Mouse (Mus musculus): Measurements from ENCODE around the gene Fmo5.

Fmo5 gene

GRCm38 (mm10) chr3:97628391-97629001, at the start of gene Fmo5:
Fmo5 (plus strand) TSS chr3:97628804.
- CTCF ChIA-PET, result interaction anchor here (0.8 kb wide), 1 partner anchor 193 kb away, joined by 8 read pairs; no protein-coding TSS in a partner anchor

DNA sequence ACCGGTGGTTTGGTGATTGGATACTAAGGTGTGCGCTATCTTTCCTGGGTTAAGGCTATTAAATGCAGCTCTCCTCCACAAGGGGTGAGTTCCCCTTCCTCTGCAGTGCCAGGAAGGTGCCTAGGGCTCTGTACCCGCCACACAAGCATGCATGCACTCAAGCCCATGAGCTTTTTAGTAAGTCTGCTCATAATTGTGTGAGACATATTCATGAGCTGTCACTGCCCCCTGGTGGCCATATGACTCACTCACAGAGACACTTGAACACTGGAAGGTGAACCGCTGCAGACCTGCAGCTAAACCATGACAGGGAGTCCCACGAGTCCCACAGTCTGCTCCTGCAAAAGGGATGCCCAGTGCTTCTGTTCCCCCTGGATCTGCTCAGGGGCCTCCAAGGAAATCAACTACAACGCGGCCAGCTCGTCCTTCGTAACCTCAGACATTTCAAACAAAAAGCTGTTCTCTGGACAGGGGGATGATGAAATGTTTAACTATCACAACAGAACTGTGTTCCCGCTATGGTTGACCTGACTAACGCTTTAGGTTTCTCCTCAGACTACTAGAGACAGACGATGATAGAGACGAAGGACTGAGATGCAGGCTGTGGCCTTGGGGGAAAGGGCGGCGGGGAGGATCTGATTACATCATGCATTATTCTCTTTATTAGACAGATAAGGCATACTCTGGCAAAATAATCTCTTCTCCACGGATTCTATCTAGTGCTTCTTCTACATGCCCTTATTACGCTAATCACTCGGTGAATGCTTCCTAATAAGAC, 43.0 kb upstream of the Fmo5 start:
- CTCF ChIA-PET, result no interaction called here

DNA sequence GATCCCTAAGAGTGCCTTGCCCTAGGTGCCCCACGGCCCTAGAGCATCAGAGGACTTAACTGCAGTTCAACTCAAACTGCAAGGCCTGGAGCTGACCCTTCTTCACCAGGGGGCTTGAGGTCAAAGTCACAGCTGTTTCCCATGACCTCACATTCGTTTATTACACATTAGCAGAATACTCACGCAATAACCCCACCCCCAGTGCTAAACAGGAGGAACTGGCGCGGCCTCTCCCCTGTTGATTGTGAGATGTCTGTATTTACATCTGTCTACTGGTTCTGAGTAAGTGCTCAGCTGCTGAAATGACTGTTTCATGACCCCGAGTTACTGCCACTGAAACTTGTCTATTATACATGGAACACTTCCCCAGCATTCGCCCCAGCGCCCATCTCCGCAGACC, 40.9 kb upstream of the Fmo5 start:
- CTCF ChIA-PET, result no interaction called here

DNA sequence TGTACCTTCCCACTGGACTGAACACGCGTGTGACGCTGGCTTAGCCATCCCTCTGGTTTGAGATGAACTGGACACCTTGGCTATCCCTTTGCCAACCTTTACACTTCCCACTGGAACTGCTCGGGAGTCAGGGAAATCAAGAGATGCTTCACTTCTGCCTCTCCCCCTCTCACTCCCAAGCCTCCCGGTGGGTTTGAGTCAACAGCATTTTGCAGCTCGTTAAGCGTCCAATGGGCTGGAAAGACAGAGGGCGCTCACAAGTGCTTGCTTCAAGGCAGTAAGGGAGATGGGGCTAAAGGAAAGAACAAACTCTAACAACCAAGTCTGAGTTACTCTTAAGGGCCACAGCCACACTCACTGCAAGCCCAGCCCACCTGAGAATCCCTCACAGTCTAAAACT, 37.9 kb upstream of the Fmo5 start:
- CTCF ChIA-PET, result no interaction called here

DNA sequence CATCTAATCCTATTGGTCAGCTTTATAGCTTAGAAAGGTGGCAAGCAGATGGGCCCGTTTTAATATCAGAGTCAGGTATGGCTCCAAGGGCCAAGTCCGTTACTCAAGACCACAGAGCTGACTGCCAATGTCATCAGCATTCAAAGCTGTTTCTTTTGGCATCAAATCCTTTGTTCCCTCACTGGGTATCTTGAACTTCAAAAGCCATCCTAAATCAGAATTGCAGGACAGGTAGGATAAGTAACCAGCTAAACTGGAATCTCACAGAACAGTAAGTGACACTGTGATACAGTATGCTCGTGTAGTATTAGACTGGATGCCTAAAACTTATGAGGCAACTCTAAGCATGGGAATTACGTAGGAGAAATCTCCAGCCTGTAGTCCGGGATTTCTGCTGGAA, 35.5 kb upstream of the Fmo5 start:
- CTCF ChIA-PET, result no interaction called here

GRCm38 (mm10) chr3:97594140-97594539, 34.5 kb upstream of the Fmo5 start:
- CTCF ChIA-PET, result no interaction called here

DNA sequence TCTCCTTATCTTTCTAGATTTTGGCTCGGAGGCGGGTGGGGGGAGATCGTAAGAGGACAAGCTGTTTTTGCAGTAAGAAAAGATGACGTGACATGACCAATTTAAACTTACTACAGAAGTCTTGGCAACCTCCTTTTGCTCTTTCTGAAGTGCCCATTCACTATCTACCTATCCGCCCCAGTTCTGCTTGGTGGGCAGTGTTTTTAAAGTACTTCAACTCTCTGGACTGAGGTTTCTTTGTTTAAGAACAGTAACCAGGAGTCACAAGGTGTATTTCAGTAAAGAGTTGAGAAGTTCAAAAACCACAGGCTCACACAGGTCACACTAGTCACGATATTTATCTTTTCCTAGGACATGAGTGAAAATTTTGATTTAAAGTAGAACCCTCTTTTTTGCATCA, 33.5 kb upstream of the Fmo5 start:
- CTCF ChIA-PET, result no interaction called here

- CTCF ChIA-PET, result no interaction called here
Observed at GRCm38 (mm10) chr3:97596796-97597195, 31.8 kb upstream of the Fmo5 start.

DNA sequence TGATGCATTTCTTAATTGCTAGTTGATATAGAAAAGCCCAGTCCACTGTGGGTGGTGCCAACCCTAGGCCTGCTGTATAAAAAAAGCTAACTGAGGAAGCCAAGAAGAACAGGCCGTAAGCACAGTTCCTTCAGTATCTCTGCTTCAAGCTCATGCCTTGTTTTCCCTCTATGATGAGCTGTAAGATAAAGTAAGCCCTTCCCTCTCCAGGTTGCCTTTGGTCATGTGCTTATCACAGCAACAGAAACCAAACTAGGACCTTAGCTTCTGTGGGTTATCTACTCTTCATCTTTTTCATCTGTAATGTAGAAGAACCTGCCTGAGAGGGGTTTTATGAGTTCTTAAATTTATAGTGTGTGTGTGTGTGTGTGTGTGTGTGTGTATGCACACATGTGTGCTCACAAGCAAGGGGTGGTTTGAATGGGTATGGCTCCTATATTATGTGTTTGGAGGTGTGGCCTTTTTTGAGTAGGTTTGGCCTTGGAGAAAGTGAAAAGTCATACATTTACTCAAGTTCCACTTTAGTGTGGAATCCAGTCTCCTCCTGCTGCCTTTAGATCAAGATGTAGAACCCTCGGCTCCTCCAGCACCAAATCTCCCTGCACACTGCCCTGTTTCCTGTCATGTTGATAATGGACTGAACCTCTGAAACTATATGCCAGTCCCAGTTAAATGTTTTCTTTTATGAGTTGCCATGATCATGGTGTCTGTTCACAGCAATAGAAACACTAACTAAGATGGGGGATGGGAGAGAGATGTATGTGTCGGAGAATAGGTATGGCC, 28.4 kb upstream of the Fmo5 start:
- CTCF ChIA-PET, result no interaction called here

DNA sequence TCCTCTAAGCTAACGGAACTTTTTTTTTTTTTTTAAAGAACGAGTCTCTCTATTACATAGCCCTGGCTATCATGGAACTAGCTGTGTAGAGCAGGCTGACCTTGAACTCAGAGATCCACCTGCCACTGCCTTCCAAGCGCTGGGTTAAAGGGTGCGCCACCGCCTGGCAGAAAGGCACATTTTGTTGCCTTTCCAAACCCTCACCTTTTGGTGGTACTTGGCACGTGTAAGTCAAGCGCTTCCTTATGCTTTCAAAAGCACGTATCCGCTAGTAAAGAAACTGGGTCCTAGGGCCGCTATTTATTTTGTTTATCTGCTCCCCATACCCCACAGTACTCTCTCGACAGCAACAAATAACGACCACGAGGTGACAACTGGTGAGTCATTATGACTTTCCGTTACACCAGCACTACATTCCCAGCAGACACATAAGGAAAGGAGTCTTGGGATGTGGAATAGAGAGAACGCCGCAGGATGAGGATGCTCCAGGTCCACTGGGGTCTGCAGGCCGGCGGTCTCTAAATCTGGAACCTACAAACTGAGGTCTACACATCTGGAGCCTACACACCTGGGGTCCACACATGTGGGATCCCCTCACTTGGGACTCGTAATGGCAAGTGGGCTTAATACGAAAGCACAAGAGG, 19.3 kb upstream of the Fmo5 start:
- CTCF ChIA-PET, result interaction anchor here (0.6 kb wide), 1 partner anchor 72 kb away, joined by 3 read pairs; no protein-coding TSS in a partner anchor

DNA sequence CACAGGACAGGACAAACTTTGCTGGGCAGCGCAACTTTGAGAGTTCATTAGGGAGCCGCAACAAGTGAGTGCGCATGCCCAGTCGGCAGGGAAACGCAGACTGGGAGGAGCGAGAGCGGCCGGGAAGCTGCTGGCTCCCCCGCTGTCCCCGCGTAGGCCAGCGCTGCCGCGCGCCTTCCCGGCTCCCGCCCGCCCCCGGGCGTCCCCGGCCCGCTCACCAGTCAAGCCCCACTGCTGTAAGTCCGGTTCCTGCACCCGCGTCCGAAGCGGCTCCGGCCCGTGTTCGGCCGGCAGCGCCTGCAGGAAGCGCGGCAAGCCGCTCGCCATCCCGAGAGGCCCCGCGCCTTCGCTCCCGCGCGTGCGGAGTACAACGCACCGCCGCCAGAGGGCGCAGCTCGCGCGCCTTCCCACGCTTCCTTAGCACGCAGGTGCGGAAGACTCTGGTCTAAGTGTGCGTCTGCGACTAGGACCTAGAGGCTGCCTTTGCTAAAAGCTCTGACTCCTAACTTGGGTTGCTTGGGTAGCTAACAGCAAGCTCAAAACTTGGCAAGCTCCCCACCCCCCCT, 18.7 kb upstream of the Fmo5 start, which contains the start of gene Chd1l:
Chd1l (minus strand) TSS at position 359 of the 566 bp plus-strand sequence.
- CTCF ChIA-PET, result interaction anchor here (1.0 kb wide), 1 partner anchor 22 kb away, joined by 3 read pairs; no protein-coding TSS in a partner anchor

- CTCF ChIA-PET, result interaction anchor here (1.0 kb wide), 1 partner anchor 21 kb away, joined by 3 read pairs; no protein-coding TSS in a partner anchor
Observed at GRCm38 (mm10) chr3:97611021-97611420, 17.6 kb upstream of the Fmo5 start.

- CTCF ChIA-PET, result no interaction called here
Observed at GRCm38 (mm10) chr3:97615154-97615553, 13.4 kb upstream of the Fmo5 start.

DNA sequence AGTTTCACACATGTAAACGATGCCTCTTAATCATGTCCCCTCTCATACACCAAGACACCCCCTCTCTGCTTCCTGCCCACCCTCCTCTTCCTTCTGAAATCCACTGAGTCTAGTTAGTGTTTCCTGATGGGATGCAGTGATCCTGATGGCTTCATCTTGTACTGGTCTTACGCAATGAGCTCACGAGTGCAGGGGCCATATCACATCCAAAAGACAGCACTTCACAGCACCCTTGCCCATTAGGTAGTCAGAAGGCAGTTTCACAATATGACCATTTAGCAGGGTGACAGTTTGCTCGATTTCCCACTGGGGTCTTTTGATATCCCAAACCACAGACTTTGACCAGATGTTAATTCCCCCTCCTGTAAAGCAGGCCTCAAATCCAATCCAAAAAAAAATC, 12.7 kb upstream of the Fmo5 start:
- CTCF ChIA-PET, result no interaction called here

DNA sequence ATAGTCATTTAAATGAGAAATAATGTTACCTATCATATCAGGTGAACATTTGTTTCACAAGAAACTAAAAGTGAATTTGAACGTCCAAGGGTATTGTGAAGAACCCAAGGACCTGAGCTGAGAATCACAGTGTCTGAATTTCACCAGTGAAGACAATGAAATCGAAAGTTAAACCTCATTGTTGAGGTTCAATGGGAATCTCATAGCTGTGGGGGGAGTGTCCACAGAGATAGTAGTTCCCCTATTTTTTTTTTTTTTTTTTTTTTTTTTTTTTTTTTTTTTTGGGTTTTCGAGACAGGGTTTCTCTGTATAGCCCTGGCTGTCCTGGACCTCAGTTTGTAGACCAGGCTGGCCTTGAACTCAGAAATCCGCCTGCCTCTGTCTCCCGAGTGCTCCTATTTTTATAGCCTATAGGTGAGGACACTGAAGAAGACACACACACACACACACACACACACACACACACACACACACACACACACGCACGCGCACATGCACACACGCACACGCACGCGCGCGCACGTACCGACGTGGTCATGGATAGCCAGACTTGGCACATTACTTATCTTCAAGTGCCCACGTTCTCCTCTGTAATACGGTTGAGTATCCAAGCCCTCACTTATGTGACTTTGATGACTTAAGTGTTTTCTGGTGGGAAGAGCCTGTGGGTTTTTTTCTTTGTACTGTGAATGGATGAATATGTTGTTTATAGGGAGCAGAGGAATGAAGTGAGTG, 11.3 kb upstream of the Fmo5 start:
- CTCF ChIA-PET, result no interaction called here

DNA sequence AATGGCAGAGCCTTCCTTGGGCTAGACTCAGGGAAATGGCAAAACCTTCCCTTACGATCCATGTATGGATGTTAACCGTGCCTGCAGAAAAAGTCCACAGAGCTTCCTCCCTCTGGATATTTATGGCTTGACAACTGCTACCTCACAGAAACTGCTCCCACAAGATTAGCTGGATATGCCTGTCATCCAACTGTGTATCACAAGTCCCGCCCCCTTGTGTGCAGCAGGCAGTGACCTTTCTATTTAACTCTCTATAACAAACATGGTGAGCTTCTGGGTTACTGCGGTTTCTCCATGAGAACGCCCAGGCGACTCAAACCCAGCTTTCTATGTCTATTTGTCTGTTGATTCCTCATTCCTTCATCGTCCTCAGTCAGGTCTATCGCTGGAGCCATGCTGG, 10.7 kb upstream of the Fmo5 start:
- CTCF ChIA-PET, result no interaction called here

DNA sequence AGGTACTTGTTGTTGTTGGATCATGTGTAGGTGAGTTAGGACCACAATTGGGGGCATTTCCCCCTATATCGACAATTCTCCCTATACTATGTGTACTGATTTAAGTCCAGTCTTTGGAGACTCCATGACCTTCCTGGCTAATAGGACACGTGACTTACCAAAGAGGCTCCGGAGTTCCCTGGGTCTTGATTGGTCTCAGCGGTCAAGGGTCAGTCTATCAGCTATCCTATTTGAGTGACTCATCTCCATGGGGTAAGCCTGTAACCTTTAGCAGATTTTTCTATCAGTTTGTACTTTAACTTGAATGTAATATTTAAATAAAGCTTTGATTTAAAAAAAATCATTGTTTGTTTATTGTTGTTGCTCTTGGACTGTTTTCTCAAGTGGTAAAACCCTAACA, 7.9 kb upstream of the Fmo5 start:
- CTCF ChIA-PET, result no interaction called here

DNA sequence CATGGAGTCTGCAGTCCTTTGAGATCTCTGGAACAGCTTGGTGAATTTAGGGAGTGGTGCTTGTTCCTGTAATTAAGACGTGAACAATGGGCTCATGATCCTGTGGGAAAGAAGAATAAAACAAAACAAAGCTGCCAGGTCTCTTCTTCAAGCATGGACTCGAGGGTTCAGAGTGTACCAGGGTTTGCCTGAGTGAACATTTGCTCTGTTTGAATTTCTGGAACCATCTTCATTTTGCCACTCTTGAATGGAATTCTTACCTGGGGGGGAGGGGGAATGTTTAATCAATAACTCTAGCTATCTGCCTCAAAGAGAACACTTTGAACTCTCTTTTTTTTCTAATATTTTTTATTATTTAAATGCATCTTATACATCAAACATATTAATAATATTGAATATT, 4.0 kb upstream of the Fmo5 start:
- CTCF ChIA-PET, result no interaction called here

DNA sequence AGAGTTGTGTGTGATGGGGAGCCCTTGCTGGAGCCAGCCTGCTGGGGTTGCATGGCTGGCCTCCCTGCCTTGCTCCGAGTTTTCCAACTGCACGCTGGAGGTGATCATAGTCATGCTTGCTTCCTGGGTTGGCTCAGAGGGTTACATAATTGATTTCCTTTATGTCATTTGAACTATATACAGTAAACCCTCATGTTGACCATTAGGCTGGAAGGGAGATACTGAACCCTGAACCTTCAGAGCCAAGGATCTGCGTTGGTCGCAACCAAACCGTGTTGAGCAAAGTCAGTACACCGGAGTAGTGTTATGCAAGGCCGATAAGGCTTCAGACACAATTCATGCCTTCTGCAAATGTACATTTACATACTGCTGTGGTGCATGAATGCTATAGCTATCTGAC, 711 bp upstream of the Fmo5 start:
- CTCF ChIA-PET, result interaction anchor here (0.8 kb wide), 1 partner anchor 194 kb away, joined by 8 read pairs; no protein-coding TSS in a partner anchor

- CTCF ChIA-PET, result no interaction called here
Observed at GRCm38 (mm10) chr3:97629941-97630340, 1.3 kb downstream of the Fmo5 start.

- CTCF ChIA-PET, result interaction anchor here (1.4 kb wide), 1 partner anchor 20 kb away, joined by 3 read pairs; no protein-coding TSS in a partner anchor
Observed at GRCm38 (mm10) chr3:97630746-97631145, 2.1 kb downstream of the Fmo5 start.

All from spleen, embryonic (tissue).